Mouse (Mus musculus): ENCODE results near the gene Wdr78. TPM values are rescaled to one million over a fixed set of nuclear protein-coding genes. Genes with fewer than 3 reads are reported as not detected.

The Wdr78 gene
- total RNA-seq, 1 experiment from 2014 or later, result 0.86 TPM

DNA sequence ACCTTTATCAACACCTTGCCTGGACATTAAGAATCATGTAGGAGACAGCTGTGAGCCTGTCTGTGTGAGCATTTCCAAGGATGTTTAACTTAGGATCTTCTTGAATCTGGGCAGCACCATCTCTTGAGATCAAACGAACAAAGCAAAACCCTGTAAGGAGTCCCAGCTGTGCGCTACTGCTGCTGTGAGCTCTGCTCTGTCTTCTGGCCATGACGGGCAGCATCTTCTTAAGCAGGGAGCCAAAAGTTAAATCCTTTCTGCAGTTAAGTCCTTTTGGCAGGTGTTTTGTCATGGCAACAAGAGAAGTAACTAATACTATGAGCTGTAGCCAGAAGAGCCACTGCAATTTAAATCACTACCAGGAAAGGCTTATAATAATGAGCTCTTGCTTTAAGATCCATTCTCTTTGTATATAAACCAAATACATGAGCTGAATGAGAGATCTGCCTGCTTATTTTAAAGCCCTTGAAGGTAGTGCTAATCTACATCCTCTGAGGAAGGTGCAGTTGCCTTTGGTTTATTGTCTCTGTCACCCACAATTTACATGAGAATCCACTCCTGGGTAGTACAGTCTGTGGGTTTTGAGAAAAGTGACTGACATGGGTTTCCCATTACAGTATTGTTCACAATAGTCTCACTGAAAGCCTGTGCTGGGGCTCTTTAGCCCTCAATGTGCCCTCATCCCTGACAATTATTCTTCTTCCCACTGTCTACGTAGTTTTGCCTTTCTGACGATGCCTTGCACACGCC, 46.3 kb downstream of the Wdr78 start:
- ATAC-seq (replicated peaks; ENCODE audit: insufficient number of reproducible peaks, low FRiP score, low TSS enrichment, poor library complexity, severe bottlenecking), result no peak

DNA sequence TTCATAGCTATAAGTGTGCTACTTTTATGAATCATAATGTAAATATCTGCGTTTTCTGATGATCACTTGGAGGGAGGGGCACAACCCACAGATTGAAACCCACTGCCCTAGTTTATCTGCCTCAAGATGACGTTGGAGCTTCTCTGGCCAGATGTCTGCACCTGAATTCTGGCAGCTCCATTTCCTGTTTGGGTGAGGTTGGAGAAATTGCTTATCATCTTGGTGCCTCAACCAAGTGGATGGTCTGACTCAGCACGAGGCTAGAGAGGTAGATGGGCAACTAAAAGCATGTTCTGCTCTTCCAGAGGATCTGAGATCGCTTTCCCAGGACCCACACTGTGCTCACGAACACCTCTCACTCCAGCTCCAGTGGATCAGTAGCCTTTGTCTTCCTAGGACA, 49.4 kb downstream of the Wdr78 start:
- ATAC-seq (replicated peaks; ENCODE audit: insufficient number of reproducible peaks, low FRiP score, low TSS enrichment, poor library complexity, severe bottlenecking), result no peak

DNA sequence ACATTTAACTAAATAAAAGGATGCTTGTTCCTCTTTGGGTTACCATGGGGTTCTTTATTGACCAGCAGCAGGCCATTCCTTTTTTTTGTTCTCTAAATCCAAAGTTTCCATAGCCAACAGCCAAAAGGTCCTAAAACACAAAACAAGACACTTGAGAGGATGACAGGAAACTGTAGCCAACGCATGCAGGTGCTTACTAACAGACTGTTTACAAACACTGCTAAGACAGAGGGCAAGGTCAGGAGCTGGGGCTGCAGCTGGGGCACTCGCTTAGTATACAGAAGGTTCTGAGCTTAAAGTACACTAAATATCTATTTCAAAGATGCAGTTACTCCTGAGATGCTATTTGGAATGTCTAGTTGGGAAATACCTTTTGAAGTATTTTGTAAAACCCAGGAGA, 49.9 kb downstream of the Wdr78 start:
- ATAC-seq (replicated peaks; ENCODE audit: insufficient number of reproducible peaks, low FRiP score, low TSS enrichment, poor library complexity, severe bottlenecking), result no peak

DNA sequence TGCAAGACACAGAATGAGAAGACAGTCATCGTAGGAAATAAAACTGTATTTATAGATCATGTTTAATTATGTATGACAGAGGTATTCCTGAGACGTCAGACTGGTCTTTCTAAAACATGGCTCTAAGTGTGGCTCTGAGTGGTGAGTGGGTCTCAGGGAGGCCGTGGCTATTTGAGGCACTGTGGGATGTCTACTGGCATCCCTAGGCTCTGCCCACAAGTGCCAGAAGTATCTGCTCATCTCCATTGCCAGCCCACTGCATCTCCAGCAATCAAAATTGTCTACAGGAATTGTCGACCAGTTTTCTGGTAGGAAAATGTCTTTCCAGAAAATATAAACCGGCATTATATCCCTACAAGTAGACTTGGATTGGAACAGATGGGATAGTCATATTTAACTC, 57.4 kb downstream of the Wdr78 start:
- no peak for ATAC-seq (replicated peaks; ENCODE audit: insufficient number of reproducible peaks, low FRiP score, low TSS enrichment, poor library complexity, severe bottlenecking)

DNA sequence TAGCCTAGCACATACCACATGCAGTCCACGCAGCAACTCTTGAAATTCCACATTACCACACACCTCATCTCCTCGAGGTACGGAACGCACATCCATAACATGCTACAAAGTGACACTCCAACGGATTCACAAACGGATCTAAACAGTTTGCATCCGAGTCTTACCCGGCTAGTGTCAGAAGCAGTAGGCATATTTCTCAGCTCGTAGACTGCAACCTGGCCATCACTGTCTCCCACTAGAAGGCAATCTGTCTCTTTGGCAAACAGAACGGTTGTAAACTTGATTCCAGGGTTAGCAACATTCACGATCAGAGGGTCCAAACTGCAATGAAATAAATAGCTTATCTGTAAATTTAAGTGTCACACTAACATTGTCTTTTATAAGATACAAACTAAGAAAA, 66.3 kb downstream of the Wdr78 start:
- no peak for ATAC-seq (replicated peaks; ENCODE audit: insufficient number of reproducible peaks, low FRiP score, low TSS enrichment, poor library complexity, severe bottlenecking)

DNA sequence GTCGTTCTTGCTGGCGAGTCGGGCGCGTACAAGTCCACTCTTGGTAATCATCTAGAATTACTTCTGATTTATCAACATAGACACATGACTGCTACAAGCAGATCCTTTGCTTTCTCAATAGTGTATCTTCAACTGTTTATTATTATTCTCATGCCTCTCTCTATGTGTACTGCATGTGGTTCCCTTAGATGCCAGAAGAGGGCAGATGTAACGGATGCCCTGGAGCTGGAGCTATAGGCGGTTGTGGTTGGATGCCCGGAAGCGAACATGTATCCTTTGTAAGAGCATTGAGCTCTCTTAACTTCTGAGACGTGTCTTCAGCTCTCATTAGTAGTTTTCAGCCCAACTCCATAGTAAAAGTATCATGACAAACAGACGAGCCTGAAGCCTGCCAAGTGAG, 71.4 kb downstream of the Wdr78 start:
- ATAC-seq (replicated peaks; ENCODE audit: insufficient number of reproducible peaks, low FRiP score, low TSS enrichment, poor library complexity, severe bottlenecking), result no peak

DNA sequence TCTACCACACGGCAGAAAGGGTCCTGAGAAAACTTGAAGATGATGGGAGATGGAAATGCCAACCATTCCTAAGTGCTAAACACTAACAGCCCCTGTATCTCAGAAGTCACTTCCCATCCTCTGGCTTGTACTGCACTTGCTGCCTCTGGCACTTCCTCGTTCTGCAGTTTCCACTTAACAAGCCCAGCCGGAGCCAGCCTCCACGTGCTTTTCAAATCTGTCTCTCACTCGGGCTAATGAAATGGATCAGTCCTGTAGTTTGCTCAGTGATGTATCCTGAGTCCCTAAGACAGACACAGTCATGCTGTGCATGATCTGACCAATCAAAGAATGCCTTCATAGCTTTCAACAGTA, 74.5 kb downstream of the Wdr78 start:
- ATAC-seq (replicated peaks; ENCODE audit: insufficient number of reproducible peaks, low FRiP score, low TSS enrichment, poor library complexity, severe bottlenecking), result no peak

DNA sequence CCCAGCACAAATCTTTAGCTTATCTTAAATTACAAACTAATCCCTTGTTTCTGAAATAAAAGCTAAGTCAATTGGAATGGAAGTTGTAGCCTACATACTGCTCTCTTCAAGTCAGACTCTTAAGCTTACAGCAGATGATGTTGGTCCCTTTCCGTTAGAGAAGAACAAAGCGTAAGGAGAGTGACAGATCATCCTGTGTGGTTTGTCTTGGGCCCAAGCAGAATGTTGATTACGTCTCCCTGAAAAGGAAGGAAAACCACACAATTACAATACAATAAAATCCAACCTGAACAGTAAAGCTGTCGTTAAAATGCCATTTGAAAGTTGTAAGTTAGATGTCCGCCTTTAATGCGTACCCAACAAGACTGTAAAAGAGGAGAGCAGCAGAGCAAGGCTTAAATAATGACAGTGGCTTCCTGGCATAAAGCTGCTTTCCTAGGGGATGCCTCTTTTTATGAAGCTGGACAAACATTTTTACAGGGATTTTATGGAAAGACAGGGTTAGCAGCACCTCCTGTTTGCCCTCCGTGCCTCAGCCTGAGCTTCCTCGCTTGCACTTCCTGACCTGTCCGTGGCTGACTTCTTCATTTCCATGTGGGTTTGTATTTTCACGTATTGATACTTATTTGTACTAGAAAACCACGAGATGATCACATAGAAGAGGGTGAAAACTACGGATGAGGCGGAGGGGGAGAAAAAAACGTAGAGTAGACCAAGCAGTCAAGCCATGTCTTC, 75.1 kb downstream of the Wdr78 start:
- no peak for ATAC-seq (replicated peaks; ENCODE audit: insufficient number of reproducible peaks, low FRiP score, low TSS enrichment, poor library complexity, severe bottlenecking)

DNA sequence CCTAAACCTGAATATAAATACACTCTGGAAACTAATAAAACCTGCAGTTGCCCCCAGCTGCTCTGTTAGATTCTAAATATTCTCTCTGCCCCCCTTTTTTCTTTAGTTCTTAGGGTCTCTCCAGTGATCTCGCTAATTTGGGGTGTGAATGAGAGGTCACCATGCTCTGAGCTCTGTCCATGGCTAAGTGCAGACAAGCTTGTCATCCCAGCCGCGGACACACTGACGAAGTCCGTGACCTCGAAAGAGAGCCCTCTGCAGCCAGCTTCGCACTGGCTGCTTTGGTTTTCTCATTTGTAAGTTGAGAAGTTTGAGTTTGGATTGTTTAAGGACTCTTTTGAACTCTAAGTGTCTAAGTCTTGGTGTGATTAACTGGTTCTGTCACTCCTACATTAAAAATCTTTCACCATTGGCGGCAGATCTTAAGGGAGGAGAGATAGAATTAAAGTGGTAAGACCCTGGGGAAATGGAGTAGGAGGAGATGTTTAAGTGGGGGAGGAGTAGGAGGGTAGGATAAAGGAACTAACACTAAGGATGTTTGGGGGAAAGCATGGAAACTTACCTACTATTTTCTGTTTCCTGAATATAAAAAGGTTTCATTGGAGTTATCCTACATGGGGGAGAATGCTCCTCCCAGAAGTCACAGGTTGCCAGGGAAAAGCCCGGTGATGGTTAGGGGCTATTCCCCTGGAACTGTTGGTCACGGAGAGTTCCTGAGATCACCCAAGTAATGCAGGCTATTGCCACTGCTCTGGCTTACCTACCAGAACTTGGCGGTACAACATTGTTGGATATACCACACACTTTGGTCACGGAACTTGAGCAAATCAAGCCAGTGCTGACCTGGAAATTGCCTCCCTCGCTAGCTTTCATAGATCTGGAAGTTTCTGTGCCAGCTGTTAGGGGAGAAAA, 85.9 kb downstream of the Wdr78 start:
- no peak for ATAC-seq (replicated peaks; ENCODE audit: insufficient number of reproducible peaks, low FRiP score, low TSS enrichment, poor library complexity, severe bottlenecking)

DNA sequence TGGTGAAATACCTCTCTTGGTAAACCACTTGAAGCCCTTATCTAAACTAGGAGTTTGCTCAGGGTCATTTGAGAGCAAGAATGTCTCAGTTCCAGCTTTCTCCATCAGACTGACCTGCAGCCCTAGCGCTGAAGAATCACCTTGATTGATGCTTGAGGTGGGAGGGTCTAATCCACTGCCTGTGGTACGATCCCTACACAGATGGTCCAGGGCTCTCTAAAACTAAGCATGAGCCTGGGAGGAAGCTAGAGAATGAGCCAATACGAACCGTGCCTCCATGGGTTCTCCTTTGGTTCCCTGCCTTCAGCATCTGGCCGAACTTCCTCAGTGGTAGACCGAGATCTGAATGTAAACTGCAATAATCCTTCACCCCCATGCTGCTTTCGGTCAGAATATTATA, 86.6 kb downstream of the Wdr78 start:
- no peak for ATAC-seq (replicated peaks; ENCODE audit: insufficient number of reproducible peaks, low FRiP score, low TSS enrichment, poor library complexity, severe bottlenecking)

DNA sequence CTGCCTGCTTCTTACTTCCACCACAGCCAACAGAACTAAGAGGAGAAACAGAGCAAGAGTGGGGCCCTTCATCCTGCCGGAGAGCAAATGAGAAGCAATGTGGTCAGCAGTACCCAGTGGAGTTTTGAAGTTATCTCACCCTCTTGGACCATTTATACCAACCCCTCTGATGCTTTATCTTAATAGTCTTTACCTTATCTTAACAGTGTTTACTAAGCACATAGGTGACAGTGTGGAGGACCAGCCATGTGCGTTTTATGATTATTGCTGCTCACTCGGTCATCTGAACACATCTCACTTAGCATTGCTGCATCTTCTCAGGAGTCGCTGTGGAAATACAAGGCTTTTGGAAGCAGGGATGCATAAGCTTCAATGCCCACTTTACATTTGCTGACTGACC, 87.7 kb downstream of the Wdr78 start, which contains the start of gene Insl5:
Gene Insl5 (minus strand): TSS at position 222 of the 400 bp plus-strand sequence.
- no peak for ATAC-seq (replicated peaks; ENCODE audit: insufficient number of reproducible peaks, low FRiP score, low TSS enrichment, poor library complexity, severe bottlenecking)

DNA sequence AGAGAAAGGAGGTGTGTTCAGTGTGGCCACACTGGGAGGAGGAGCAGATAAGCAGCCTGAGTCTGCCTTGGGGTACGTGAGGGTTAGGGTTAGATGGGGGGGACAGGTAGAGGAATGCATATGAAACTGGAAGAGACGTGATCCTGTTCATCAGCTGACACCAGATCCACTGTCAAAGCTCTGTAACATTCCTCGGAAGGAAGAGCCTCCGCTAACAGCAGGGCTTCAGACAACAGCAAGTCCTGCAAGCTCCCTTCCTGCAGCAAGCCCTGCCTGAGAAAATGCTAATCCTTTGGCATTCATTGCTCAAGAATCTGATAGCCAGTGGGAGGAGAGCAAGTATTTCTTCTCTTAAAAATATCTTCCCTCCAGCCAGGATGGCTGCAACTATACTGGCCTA, 100.9 kb downstream of the Wdr78 start:
- no peak for ATAC-seq (replicated peaks; ENCODE audit: insufficient number of reproducible peaks, low FRiP score, low TSS enrichment, poor library complexity, severe bottlenecking)

DNA sequence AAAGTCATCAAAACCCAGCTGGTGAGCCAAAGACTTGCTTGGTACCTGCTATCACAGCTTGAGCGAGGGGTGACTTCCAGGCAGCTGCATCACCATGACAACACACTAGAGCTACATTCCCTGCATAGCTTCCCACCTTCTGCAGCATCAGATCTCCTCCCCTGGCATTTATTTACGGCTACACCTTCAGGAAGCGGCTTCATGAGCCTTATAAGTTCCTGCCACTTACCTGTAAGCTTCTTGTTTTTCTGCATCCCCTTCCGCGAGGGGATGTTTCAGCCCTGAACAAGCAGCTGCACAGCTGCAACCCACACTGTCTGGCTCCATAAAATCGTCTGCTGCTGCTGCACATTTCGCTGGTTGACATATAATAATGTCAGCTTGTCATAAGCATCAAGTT, 102.5 kb downstream of the Wdr78 start:
- no peak for ATAC-seq (replicated peaks; ENCODE audit: insufficient number of reproducible peaks, low FRiP score, low TSS enrichment, poor library complexity, severe bottlenecking)

DNA sequence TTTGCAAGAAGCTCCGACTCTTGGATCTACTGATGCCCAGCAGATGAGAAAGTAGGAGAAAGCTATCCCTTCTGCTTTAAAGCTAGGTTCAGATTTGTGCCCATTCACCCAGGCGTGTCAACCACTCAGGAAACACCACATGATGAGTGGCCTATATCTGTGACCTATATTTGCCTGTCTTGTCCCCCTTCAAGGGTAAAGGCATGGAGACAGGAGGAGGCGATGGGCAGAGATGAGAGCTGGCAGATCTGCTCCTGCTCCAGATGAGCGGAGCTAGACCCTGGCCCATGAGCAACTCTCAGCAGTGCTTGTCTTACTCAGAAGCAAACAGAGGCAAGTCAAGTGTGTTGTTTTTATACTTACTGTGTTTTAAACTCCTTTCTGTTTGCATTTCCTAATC, 103.6 kb downstream of the Wdr78 start:
- no peak for ATAC-seq (replicated peaks; ENCODE audit: insufficient number of reproducible peaks, low FRiP score, low TSS enrichment, poor library complexity, severe bottlenecking)

DNA sequence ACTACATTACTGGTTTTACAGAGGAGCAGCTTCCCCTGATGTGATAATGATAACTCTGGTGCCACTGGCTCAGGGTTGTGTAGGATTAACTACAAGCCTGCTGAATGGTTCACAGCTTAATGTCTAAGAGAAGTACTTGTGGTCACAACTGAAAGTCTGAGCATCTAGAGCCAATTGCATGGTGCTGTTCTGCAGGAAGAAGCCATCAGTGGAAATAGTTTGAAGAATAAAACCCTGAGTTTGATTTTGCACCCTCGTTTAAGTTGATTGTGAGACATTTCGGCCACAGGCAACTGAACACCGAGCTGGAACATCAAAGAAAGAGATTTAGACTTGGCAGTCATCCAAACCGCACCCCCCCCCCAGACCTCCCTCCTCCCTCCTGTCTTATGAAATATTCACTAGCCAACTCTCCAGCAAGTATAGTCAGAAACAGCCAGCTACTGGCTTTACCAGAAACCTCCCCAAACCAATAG, 107.4 kb downstream of the Wdr78 start:
- no peak for ATAC-seq (replicated peaks; ENCODE audit: insufficient number of reproducible peaks, low FRiP score, low TSS enrichment, poor library complexity, severe bottlenecking)

DNA sequence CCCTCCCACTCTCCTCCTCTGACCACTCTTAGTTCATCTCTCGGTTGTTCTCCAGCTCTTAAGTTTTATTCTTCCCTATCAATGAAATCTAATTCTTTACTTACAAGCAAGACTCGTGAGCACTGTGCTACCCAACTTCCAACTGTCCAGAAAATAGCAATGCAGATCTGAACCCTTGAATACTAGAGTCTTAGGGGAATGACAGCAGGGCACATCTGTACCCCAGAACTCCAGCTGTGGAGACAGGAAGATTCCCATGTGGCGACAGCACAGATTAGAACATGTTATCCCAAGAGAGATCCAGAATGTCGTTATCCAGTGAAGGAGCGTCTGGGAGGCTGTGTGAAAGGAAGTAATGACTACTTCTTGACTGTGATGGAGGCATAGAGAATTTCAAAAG, 108.1 kb downstream of the Wdr78 start:
- ATAC-seq (replicated peaks; ENCODE audit: insufficient number of reproducible peaks, low FRiP score, low TSS enrichment, poor library complexity, severe bottlenecking), result no peak

DNA sequence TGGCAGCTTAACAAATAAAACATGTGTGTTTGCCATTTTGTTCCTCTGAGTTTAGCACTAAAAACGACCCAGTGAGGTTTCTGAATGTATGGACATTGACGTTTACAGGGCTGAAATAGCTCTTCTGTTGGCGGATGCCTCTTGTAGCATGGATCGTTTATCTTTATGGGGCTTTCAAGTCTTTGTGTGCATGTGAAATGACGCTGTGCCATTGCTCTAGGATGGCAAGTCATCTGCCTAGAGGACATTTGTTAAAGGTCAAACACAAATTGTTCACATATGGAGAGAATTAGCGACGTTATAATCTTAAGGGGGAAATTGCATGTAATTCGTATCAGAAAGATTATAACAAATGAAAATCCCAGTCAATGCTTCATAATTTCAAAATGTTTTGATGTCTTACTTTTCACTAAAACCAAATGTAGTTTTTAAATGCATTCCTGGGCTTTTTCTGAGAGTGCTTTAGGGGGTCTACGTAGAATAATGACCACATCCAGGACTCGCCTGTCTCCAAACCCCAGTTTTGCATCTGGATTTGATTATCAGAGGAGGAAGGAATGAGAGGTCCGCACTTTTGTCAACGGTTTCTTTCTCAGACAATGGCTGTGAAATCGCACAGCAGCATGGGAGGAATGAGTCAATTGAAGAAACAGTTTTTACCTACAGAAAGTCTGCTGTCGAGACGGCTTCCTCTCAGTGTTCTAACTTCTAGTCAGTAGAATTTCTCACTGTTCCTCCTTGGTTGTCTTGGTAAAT, 109.0 kb downstream of the Wdr78 start:
- ATAC-seq (replicated peaks; ENCODE audit: insufficient number of reproducible peaks, low FRiP score, low TSS enrichment, poor library complexity, severe bottlenecking), result no peak

DNA sequence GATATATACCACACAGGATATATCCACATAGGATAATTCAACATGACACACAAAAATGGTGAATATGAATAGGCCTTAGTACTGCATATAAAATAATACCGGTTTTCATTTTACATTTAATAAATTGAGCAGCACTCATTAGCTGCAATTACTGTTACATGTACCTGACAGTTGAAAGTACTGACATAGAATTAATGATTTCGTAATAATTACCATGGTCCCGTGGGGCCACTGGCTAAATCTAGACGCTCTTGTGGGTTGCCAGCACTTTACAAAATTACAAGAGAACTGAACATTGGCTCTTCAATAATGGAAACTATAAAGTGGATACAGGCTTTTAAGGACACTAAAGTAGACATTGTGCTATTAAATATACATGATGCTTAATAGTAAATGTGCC, 109.7 kb downstream of the Wdr78 start:
- no peak for ATAC-seq (replicated peaks; ENCODE audit: insufficient number of reproducible peaks, low FRiP score, low TSS enrichment, poor library complexity, severe bottlenecking)

DNA sequence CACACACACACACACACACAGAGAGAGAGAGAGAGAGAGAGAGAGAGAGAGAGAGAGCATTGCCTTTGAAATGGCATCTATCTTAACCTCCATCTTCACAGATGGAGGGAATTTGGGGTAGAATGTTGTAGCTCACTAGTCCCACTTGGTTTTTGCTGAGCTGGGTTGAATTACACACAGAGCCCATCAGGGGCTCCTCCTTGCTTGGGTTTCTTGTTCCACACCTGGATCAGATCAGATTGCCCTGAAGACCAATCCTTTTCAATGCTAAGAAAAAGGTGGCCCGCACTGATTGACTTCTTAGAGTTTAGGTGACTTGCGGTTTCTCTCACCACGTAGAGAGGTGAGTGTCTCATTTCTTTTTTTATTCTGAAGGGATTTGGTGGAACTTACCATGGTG, 122.7 kb downstream of the Wdr78 start:
- ATAC-seq (replicated peaks; ENCODE audit: insufficient number of reproducible peaks, low FRiP score, low TSS enrichment, poor library complexity, severe bottlenecking), result no peak
